Mouse (Mus musculus) adrenal gland, adult 8-10 months (tissue): ENCODE measurements around the gene Txnrd3. TPM values are rescaled to one million over a fixed set of nuclear protein-coding genes. Genes with fewer than 3 reads are reported as not detected.

Source experiments
- total RNA-seq, 4 experiments: library from RNA; stranded (reverse); gene quantifications; 2 replicates each; pipeline ENCODE4 v1.2.4; 2022

The Txnrd3 gene
- total RNA-seq, 4 experiments from 2014 or later: 9.5 to 18.8 (median 14.4) TPM

Other genes with a start within 250 kb of the Txnrd3 start
- 10 to 100 TPM; 30.0 to 51.0 (median 39.4) TPM for gene Chchd6, start 48.3 kb upstream of the Txnrd3 start, total RNA-seq
- not detected for gene Vmn1r40, start 63.6 kb downstream of the Txnrd3 start, total RNA-seq
- gene Vmn1r41, start 96.8 kb downstream of the Txnrd3 start, total RNA-seq: not detected
- gene Vmn1r42, start 232.4 kb downstream of the Txnrd3 start, total RNA-seq: not detected
- gene Vmn1r43, start 232.4 kb downstream of the Txnrd3 start, total RNA-seq: not detected
- not detected for gene Vmn1r44, start 239.7 kb downstream of the Txnrd3 start, total RNA-seq